Mouse (Mus musculus) spleen, postnatal 10 days (tissue): Measurements from ENCODE around the gene Gm8653.
"Not testable (repeated sequence)": the region's sequence is repeated elsewhere in the genome, so short reads cannot be mapped to it uniquely, and the experiment has no call there.

ENCODE experiments used
- DNase-seq, 2 experiments: peaks; one replicate each; pipeline ENCODE4 v3.0.0; 2021 to 2022; ENCODE audit warnings: low spot score in 2 of 2

Gene Gm8653

GRCm38 (mm10) chr7:22201164-22201563 is at the start of gene Gm8653:
Gene Gm8653, minus strand, starts transcription at chr7:22201264.
- DNase-seq = not testable (repeated sequence)

- not testable (repeated sequence) for DNase-seq
Measured at GRCm38 (mm10) chr7:22229384-22229783, 28.3 kb upstream of the Gm8653 start, which contains the start of gene Gm8453. Gene Gm8453, minus strand, starts transcription at chr7:22229484.

- not testable (repeated sequence) for DNase-seq
Measured at GRCm38 (mm10) chr7:22189077-22189476, 12.0 kb downstream of the Gm8653 start, which contains the start of gene Vmn1r143. Gene Vmn1r143, plus strand, starts transcription at chr7:22189377.

GRCm38 (mm10) chr7:22163935-22164334 is 37.1 kb downstream of the Gm8653 start, which contains the start of gene Vmn1r142:
Gene Vmn1r142, minus strand, starts transcription at chr7:22164035.
- DNase-seq = not testable (repeated sequence)
